Mouse (Mus musculus) layer of hippocampus, adult 18-20 months (tissue): Measurements from ENCODE around the gene Fam160a1. TPM values are rescaled to one million over a fixed set of nuclear protein-coding genes. Genes with fewer than 3 reads are reported as not detected.

Experiments
- DNase-seq, 2 experiments: peaks; one replicate each; pipeline ENCODE4 v3.0.0; 2022; ENCODE audit warnings: low spot score in 2 of 2
- total RNA-seq, 2 experiments: library from RNA; stranded (reverse); gene quantifications; 2 replicates each; pipeline ENCODE4 v1.2.3; 2021

Gene Fam160a1
- total RNA-seq, 2 experiments from 2014 or later: 10.1 to 10.5 TPM

- DNase-seq: no peak
These were observed 67.7 kb downstream of the Fam160a1 start for GRCm38 (mm10) chr3:85749348-85749747.

- no peak for DNase-seq
These were observed 68.2 kb downstream of the Fam160a1 start for GRCm38 (mm10) chr3:85748863-85749262.

GRCm38 (mm10) chr3:85746116-85746515 lies 71.0 kb downstream of the Fam160a1 start:
- no peak for DNase-seq

- DNase-seq: no peak
These were observed 75.3 kb downstream of the Fam160a1 start for GRCm38 (mm10) chr3:85741767-85742166.

- no peak for DNase-seq
These were observed 78.5 kb downstream of the Fam160a1 start for GRCm38 (mm10) chr3:85738591-85738990.

GRCm38 (mm10) chr3:85733939-85734729 lies 83.0 kb downstream of the Fam160a1 start:
- DNase-seq: no peak

GRCm38 (mm10) chr3:85727171-85727570 lies 89.9 kb downstream of the Fam160a1 start:
- no peak for DNase-seq

GRCm38 (mm10) chr3:85725971-85726370 lies 91.1 kb downstream of the Fam160a1 start:
- DNase-seq: no peak

- no peak for DNase-seq
These were observed 92.0 kb downstream of the Fam160a1 start for GRCm38 (mm10) chr3:85725110-85725509.

- DNase-seq: no peak
These were observed 94.5 kb downstream of the Fam160a1 start for GRCm38 (mm10) chr3:85722581-85722980.

- DNase-seq: no peak
These were observed 101.3 kb downstream of the Fam160a1 start for GRCm38 (mm10) chr3:85715764-85716297.

- no peak for DNase-seq
These were observed 103.0 kb downstream of the Fam160a1 start for GRCm38 (mm10) chr3:85713936-85714709.

- no peak for DNase-seq
These were observed 106.4 kb downstream of the Fam160a1 start for GRCm38 (mm10) chr3:85710695-85711094.

- peak in 1 of 2 experiments; percentile 68 for DNase-seq
These were observed 109.7 kb downstream of the Fam160a1 start for GRCm38 (mm10) chr3:85707421-85707820.

- DNase-seq: no peak
These were observed 113.8 kb downstream of the Fam160a1 start for GRCm38 (mm10) chr3:85703141-85703882.

GRCm38 (mm10) chr3:85698496-85698895 lies 118.6 kb downstream of the Fam160a1 start:
- DNase-seq: no peak

- DNase-seq: no peak
These were observed 122.0 kb downstream of the Fam160a1 start for GRCm38 (mm10) chr3:85695056-85695455.

GRCm38 (mm10) chr3:85693013-85693412 lies 124.1 kb downstream of the Fam160a1 start:
- no peak for DNase-seq

- no peak for DNase-seq
These were observed 126.0 kb downstream of the Fam160a1 start for GRCm38 (mm10) chr3:85691134-85691533.

GRCm38 (mm10) chr3:85688341-85688740 lies 128.8 kb downstream of the Fam160a1 start:
- DNase-seq: no peak

- DNase-seq: no peak
These were observed 131.8 kb downstream of the Fam160a1 start for GRCm38 (mm10) chr3:85685271-85685670.
